Mouse (Mus musculus) heart, embryonic 15.5 days (tissue): ENCODE results near the gene Anxa7. TPM values are rescaled to one million over a fixed set of nuclear protein-coding genes. Genes with fewer than 3 reads are reported as not detected.

Experiments used
- ATAC-seq: fragments of 200-750 bp; cut with Nextera tagmentation; replicated peaks from 2 replicates; pipeline ENCODE4 v1.8.0; 2017; ENCODE audit warnings: low read depth, moderate TSS enrichment; ENCODE audit not compliant: insufficient number of reproducible peaks, insufficient read depth, low FRiP score
- H3K27ac ChIP-seq: fragments of 300-500 bp; sonication (generic); 2 replicates; pipeline ENCODE4 v1.5.1; 2015; ENCODE audit warnings: mild to moderate bottlenecking, inconsistent platforms
- H3K27me3 ChIP-seq: fragments of 300-500 bp; sonication (generic); 2 replicates; pipeline ENCODE4 v1.6.1; 2015; ENCODE audit warnings: inconsistent platforms
- H3K36me3 ChIP-seq: fragments of 300-500 bp; sonication (generic); 2 replicates; pipeline ENCODE4 v1.6.1; 2015; ENCODE audit warnings: mild to moderate bottlenecking, inconsistent platforms
- H3K4me1 ChIP-seq: fragments of 300-500 bp; sonication (generic); replicated peaks from 2 replicates; pipeline ENCODE4 v1.6.1; 2015; ENCODE audit warnings: inconsistent platforms
- H3K4me2 ChIP-seq: fragments of 300-500 bp; sonication (generic); 2 replicates; pipeline ENCODE4 v1.6.1; 2015; ENCODE audit warnings: inconsistent platforms, mild to moderate bottlenecking, moderate library complexity
- H3K4me3 ChIP-seq: fragments of 300-500 bp; sonication (generic); 2 replicates; pipeline ENCODE4 v1.5.1; 2015; ENCODE audit warnings: mild to moderate bottlenecking, inconsistent platforms
- H3K9ac ChIP-seq: fragments of 300-500 bp; sonication (generic); 2 replicates; pipeline ENCODE4 v1.6.1; 2015; ENCODE audit warnings: mild to moderate bottlenecking, inconsistent platforms
- H3K9me3 ChIP-seq: fragments of 300-500 bp; sonication (generic); replicated peaks from 2 replicates; pipeline ENCODE4 v1.6.1; 2016; ENCODE audit warnings: inconsistent platforms
- WGBS: fragments of 180-500 bp; shearing (Covaris S2); methylation state at CpG from one replicate; pipeline ENCODE4 v1.1.7; 2015; ENCODE audit warnings: mixed read lengths; 5-methylcytosine and 5-hydroxymethylcytosine counted together
- polyA plus RNA-seq: library from polyadenylated mRNA; unstranded; fragments of >200 nt; fragmentation: Nextera tagmentation; extraction: Ambion mirVana; gene quantifications from 2 replicates; pipeline ENCODE4 v1.2.1, GENCODE M21; 2015

Anxa7 gene
- polyA plus RNA-seq, 1 experiment from 2014 or later, result 40.6 TPM

DNA sequence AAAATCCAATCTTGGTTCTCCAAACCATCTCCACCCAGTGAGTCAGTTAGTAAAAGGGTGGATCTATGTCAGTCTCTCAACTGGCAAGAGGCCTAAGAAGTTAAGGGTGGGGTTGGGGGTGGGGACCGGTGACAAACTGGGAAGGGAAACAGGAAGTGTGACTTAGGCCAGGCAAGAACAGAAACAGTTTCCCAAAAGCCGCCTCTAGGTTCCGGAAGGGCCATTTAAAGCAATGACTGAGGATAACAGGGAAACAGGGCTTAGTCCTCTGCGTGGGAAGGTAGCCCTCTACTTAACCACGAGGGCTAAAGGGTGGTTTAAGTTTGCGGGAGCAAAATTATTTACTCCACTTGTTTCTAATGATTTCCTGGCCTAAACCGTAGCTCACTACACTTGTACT lies 1.1 kb downstream of the Anxa7 start:
- peak overlapping the region; percentile 67 for H3K4me3 ChIP-seq
- peak overlapping the region; percentile 70 for H3K9ac ChIP-seq
- 4% methylated on average over 7 of the region's 7 CpGs for WGBS
- H3K9me3 ChIP-seq, result no peaks in the 10 kb centered on the region
- peak overlapping the region; percentile 80 for H3K27ac ChIP-seq
- peak overlapping the region; percentile 82 for H3K4me2 ChIP-seq
- ATAC-seq, result peak; percentile 55
- H3K4me1 ChIP-seq, result peaks cover 13% of the 10 kb centered on the region
- 0 out of 2 replicates have a peak, but pooled peaks cover 7% of the 10 kb centered on the region for H3K36me3 ChIP-seq
- H3K27me3 ChIP-seq, result no peaks in the 10 kb centered on the region

- Histone ChIP-seq H3K27ac (peak overlapping the region; percentile 80), H3K9me3 (no peaks in the 10 kb centered on the region), H3K4me1 (peaks cover 13% of the 10 kb centered on the region), H3K4me2 (peak overlapping the region; percentile 82), H3K9ac (no peak overlapping the region), H3K4me3 (peak overlapping the region; percentile 67), H3K27me3 (no peaks in the 10 kb centered on the region), H3K36me3 (0 out of 2 replicates have a peak, but pooled peaks cover 3% of the 10 kb centered on the region)
- no peak for ATAC-seq
- 40% methylated on average over 3 of the region's 3 CpGs for WGBS
These were observed 1.5 kb downstream of the Anxa7 start for GRCm38 (mm10) chr14:20478385-20478784.

- Histone ChIP-seq H3K36me3 (0 out of 2 replicates have a peak, but pooled peaks cover 4% of the 10 kb centered on the region), H3K27ac (no peak overlapping the region), H3K9me3 (no peaks in the 10 kb centered on the region), H3K4me3 (no peak overlapping the region), H3K27me3 (no peaks in the 10 kb centered on the region), H3K4me1 (peaks cover 13% of the 10 kb centered on the region), H3K4me2 (no peak overlapping the region), H3K9ac (no peak overlapping the region)
- no peak for ATAC-seq
- 76% methylated on average over 4 of the region's 4 CpGs for WGBS
These were observed 2.5 kb downstream of the Anxa7 start for GRCm38 (mm10) chr14:20477261-20478025.

DNA sequence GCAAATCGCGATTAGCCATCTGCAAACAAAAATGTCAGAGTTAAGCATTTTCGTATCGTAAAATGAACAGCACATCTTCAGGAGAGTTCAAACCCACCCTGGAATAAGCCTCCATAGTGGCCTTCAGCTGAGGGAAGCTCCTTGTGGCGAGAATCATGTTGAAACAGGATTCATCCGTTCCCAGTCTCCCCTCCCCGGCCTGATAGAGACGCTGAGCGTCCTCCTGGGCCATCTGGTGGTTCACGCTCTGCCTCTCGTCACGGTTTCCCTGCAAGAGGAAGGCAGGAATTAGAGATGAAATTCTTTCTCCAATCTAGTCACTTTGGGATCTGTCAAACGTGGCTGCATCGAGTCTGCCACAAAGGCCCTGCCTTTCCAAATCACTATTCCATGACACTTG lies 19.7 kb downstream of the Anxa7 start:
- Histone ChIP-seq H3K27me3 (no peaks in the 10 kb centered on the region), H3K4me2 (no peak overlapping the region), H3K9me3 (no peaks in the 10 kb centered on the region), H3K36me3 (peaks cover 84% of the 10 kb centered on the region), H3K4me3 (no peak overlapping the region), H3K9ac (no peak overlapping the region), H3K4me1 (no peaks in the 10 kb centered on the region), H3K27ac (no peak overlapping the region)
- no peak for ATAC-seq
- WGBS, result 73% methylated on average over 14 of the region's 14 CpGs

DNA sequence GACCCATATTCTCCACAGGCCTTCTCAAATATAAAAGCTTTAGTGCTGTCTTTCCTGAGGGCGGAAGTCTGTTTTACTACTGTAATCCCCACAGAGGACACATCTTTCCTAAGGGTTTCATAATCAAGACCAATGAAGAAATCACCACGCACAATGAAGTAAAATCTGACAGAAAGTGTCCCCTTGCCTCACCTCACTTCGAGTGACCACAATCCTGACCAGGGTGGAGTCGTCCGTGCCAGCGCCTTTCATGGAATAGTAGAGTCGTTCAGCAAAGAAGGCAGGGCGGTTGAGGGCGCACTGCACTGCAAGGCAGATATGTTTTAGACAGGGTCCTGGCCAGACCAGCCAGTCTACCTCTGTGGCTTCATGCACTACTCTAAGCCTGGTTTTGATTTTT lies 21.6 kb downstream of the Anxa7 start:
- Histone ChIP-seq H3K27me3 (no peaks in the 10 kb centered on the region), H3K9ac (no peak overlapping the region), H3K4me2 (no peak overlapping the region), H3K27ac (no peak overlapping the region), H3K9me3 (no peaks in the 10 kb centered on the region), H3K4me3 (no peak overlapping the region), H3K36me3 (peaks cover 69% of the 10 kb centered on the region), H3K4me1 (no peaks in the 10 kb centered on the region)
- no peak for ATAC-seq
- 94% methylated on average over 9 of the region's 9 CpGs for WGBS

DNA sequence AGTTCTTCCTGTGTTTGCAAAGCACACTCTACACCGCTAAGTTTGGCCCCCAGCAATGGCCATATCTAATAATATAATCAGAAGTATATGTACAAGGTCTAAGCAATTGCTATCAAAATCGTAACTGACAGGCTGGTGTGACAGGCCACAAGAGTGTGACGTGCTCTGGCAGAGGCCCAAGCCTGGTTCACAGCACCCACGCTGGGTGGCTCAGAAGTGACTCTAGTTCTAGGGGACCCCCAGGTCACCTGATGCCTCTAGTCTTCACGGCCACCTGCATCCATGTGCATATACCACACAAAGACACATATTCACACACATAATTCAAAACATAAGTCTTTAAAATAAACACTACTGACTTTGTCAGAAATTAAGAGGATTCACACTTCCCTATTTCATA lies 27.0 kb downstream of the Anxa7 start:
- Histone ChIP-seq H3K4me3 (no peak overlapping the region), H3K27ac (no peak overlapping the region), H3K36me3 (peaks cover 20% of the 10 kb centered on the region), H3K9me3 (no peaks in the 10 kb centered on the region), H3K9ac (no peak overlapping the region), H3K27me3 (no peaks in the 10 kb centered on the region), H3K4me2 (no peak overlapping the region), H3K4me1 (0 out of 2 replicates have a peak, but pooled peaks cover 7% of the 10 kb centered on the region)
- no peak for ATAC-seq
- WGBS, result 86% methylated on average over 5 of the region's 5 CpGs

- peak within 1 kb of the TSS; percentile 43 for H3K4me3 ChIP-seq
- peak within 1 kb of the TSS; percentile 66 for H3K4me2 ChIP-seq
- peaks cover 13% of the 10 kb centered on the region for H3K36me3 ChIP-seq
- H3K4me1 ChIP-seq, result 0 out of 2 replicates have a peak, but pooled peaks cover 7% of the 10 kb centered on the region
- H3K9ac ChIP-seq, result peak within 1 kb of the TSS; percentile 17; the same call in 1 of the 2 replicates
- H3K9me3 ChIP-seq, result no peaks in the 10 kb centered on the region
- no peak within 1 kb of the TSS for H3K27ac ChIP-seq
- H3K27me3 ChIP-seq, result no peaks in the 10 kb centered on the region
- ATAC-seq, result peak; percentile 47; the same call in 1 of the 2 replicates
- 4% methylated on average over 15 of the region's 15 CpGs for WGBS
These were observed 28.1 kb downstream of the Anxa7 start, which contains the start of gene Cfap70 for GRCm38 (mm10) chr14:20451765-20452331. TSS of gene Cfap70 (minus strand) at chr14:20452226.

DNA sequence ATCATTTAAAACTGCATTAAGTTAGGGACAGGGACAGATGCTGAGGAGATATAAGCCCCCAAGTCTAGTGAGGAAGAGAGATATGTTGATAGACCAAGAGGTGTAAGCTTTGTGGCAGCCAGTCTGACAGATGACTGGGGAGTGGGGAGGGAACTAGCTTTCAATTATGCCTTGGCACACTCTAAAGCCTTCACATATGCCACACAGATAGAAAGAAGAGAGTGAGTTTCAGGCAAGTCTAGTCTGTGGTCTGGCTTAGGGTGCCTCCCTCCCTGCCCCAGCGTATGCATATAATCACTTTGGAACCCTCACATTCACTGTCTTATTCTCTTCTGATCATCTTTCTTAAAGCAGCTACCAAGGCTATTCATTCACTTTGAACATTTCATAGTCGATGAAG lies 28.6 kb downstream of the Anxa7 start:
- H3K4me3 ChIP-seq, result peak overlapping the region; percentile 43
- 0 out of 2 replicates have a peak, but pooled peaks cover 7% of the 10 kb centered on the region for H3K4me1 ChIP-seq
- peaks cover 10% of the 10 kb centered on the region; the same call in 1 of the 2 replicates for H3K36me3 ChIP-seq
- no peak overlapping the region for H3K27ac ChIP-seq
- H3K4me2 ChIP-seq, result peak overlapping the region; percentile 66
- WGBS, result 14% methylated on average over 2 of the region's 2 CpGs
- ATAC-seq, result no peak
- no peaks in the 10 kb centered on the region for H3K27me3 ChIP-seq
- no peaks in the 10 kb centered on the region for H3K9me3 ChIP-seq
- peak overlapping the region; percentile 17; the same call in 1 of the 2 replicates for H3K9ac ChIP-seq

GRCm38 (mm10) chr14:20447209-20447608 lies 32.7 kb downstream of the Anxa7 start:
- no peaks in the 10 kb centered on the region for H3K27me3 ChIP-seq
- WGBS, result 55% methylated on average over 12 of the region's 12 CpGs
- no peak overlapping the region for H3K4me3 ChIP-seq
- no peaks in the 10 kb centered on the region for H3K9me3 ChIP-seq
- H3K4me1 ChIP-seq, result 0 out of 2 replicates have a peak, but pooled peaks cover 7% of the 10 kb centered on the region
- H3K4me2 ChIP-seq, result no peak overlapping the region
- no peak overlapping the region for H3K27ac ChIP-seq
- no peak overlapping the region for H3K9ac ChIP-seq
- no peak for ATAC-seq
- H3K36me3 ChIP-seq, result no peaks in the 10 kb centered on the region

- Histone ChIP-seq H3K4me3 (no peak overlapping the region), H3K27me3 (no peaks in the 10 kb centered on the region), H3K4me1 (no peaks in the 10 kb centered on the region), H3K9ac (no peak overlapping the region), H3K27ac (no peak overlapping the region), H3K4me2 (peak overlapping the region; percentile 26; the same call in 1 of the 2 replicates), H3K36me3 (no peaks in the 10 kb centered on the region), H3K9me3 (no peaks in the 10 kb centered on the region)
- no peak for ATAC-seq
- 48% methylated on average over 17 of the region's 17 CpGs for WGBS
These were observed 37.7 kb downstream of the Anxa7 start for GRCm38 (mm10) chr14:20442252-20442651.

- ATAC-seq, result no peak
- H3K9ac ChIP-seq, result no peak overlapping the region
- 65% methylated on average over 6 of the region's 6 CpGs for WGBS
These were observed 43.0 kb downstream of the Anxa7 start for GRCm38 (mm10) chr14:20436976-20437375.

More at GRCm38 (mm10) chr14:20436976-20437375, 43.0 kb downstream of the Anxa7 start:
- Histone ChIP-seq H3K9me3 (no peaks in the 10 kb centered on the region), H3K27me3 (no peaks in the 10 kb centered on the region), H3K4me2 (no peak overlapping the region), H3K27ac (no peak overlapping the region), H3K4me3 (no peak overlapping the region), H3K4me1 (no peaks in the 10 kb centered on the region), H3K36me3 (no peaks in the 10 kb centered on the region)
